Mouse (Mus musculus) heart, embryonic 11.5 days (tissue): Measurements from ENCODE around the gene Ryr1. TPM values are rescaled to one million over a fixed set of nuclear protein-coding genes. Genes with fewer than 3 reads are reported as not detected.

Experiments
- ATAC-seq: fragments of 200-750 bp; cut with Nextera tagmentation; replicated peaks from 2 replicates; pipeline ENCODE4 v1.8.0; 2017; ENCODE audit warnings: moderate library complexity; ENCODE audit not compliant: insufficient number of reproducible peaks, low FRiP score, low TSS enrichment
- H3K27ac ChIP-seq: fragments of 300-500 bp; sonication (generic); 2 replicates; pipeline ENCODE4 v1.5.1; 2014; ENCODE audit warnings: mild to moderate bottlenecking, low read depth, low read length
- H3K27me3 ChIP-seq: fragments of 300-500 bp; sonication (generic); 2 replicates; pipeline ENCODE4 v1.6.1; 2014; ENCODE audit warnings: mild to moderate bottlenecking, low read length, mixed read lengths; ENCODE audit not compliant: control insufficient read depth, insufficient read depth
- H3K36me3 ChIP-seq: fragments of 300-500 bp; sonication (generic); 2 replicates; pipeline ENCODE4 v1.6.1; 2014; ENCODE audit warnings: mild to moderate bottlenecking, low read length, moderate library complexity, mixed read lengths; ENCODE audit not compliant: control insufficient read depth, insufficient read depth
- H3K4me1 ChIP-seq: fragments of 300-500 bp; sonication (generic); 2 replicates; pipeline ENCODE4 v1.6.1; 2014; ENCODE audit warnings: low read length; ENCODE audit not compliant: control insufficient read depth, insufficient read depth
- H3K4me2 ChIP-seq: fragments of 300-500 bp; sonication (generic); 2 replicates; pipeline ENCODE4 v1.6.1; 2014; ENCODE audit warnings: mild to moderate bottlenecking, moderate library complexity
- H3K4me3 ChIP-seq: fragments of 300-500 bp; sonication (generic); 2 replicates; pipeline ENCODE4 v1.5.1; 2014; ENCODE audit warnings: low read depth, low read length
- H3K9ac ChIP-seq: fragments of 300-500 bp; sonication (generic); 2 replicates; pipeline ENCODE4 v1.6.1; 2014; ENCODE audit warnings: mild to moderate bottlenecking, low read depth, low read length, moderate library complexity
- H3K9me3 ChIP-seq: fragments of 300-500 bp; sonication (generic); replicated peaks from 2 replicates; pipeline ENCODE4 v1.6.1; 2016; ENCODE audit warnings: low read length; ENCODE audit not compliant: control insufficient read depth
- WGBS: fragments of 180-500 bp; shearing (Covaris S2); extraction: QIAGEN DNeasy Blood & Tissue Kit; methylation state at CpG from one replicate; pipeline ENCODE4 v1.1.7; 2014; ENCODE audit not compliant: insufficient replicate concordance; 5-methylcytosine and 5-hydroxymethylcytosine counted together
- polyA plus RNA-seq: library from polyadenylated mRNA; unstranded; fragments of >200 nt; fragmentation: Nextera tagmentation; extraction: Ambion mirVana; gene quantifications from 2 replicates; pipeline ENCODE4 v1.2.1, GENCODE M21; 2014

Gene Ryr1
- polyA plus RNA-seq, 1 experiment from 2014 or later, result 0.31 TPM

- H3K27me3 ChIP-seq, result no peaks in the 10 kb centered on the region
- no peak overlapping the region for H3K4me2 ChIP-seq
- H3K4me1 ChIP-seq, result no peaks in the 10 kb centered on the region
- no peak overlapping the region for H3K9ac ChIP-seq
- no peak for ATAC-seq
- H3K27ac ChIP-seq, result no peak overlapping the region
- H3K4me3 ChIP-seq, result no peak overlapping the region
- WGBS, result 80% methylated on average over 6 of the region's 6 CpGs
- no peaks in the 10 kb centered on the region for H3K36me3 ChIP-seq
- H3K9me3 ChIP-seq, result no peaks in the 10 kb centered on the region
These were observed 96.2 kb downstream of the Ryr1 start for GRCm38 (mm10) chr7:29028761-29029160.

- Histone ChIP-seq H3K27me3 (no peaks in the 10 kb centered on the region), H3K36me3 (no peaks in the 10 kb centered on the region), H3K9me3 (no peaks in the 10 kb centered on the region), H3K4me1 (no peaks in the 10 kb centered on the region), H3K4me2 (no peak overlapping the region), H3K27ac (no peak overlapping the region), H3K4me3 (no peak overlapping the region), H3K9ac (no peak overlapping the region)
- WGBS, result 69% methylated on average over 4 of the region's 4 CpGs
- ATAC-seq, result no peak
These were observed 98.2 kb downstream of the Ryr1 start for GRCm38 (mm10) chr7:29026811-29027210.

DNA sequence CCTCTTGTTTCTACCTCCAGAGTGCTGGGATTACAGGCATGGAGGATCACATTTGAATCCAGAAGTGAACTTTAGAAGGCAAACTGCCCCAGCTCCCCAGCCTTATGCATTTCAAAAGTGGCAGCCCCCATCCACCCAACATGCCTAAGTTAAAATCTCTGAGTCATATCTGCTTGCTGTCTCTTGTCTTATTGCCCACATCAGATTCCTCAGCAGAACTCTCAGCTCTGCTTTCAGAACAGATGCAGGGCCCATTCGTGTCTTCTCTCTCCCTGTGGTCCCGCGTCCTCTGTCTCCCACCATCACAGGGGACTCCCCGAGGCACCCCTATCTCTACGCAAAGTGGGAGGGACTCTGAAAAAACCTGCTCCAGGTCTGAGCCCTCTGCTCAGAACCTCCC is 98.8 kb downstream of the Ryr1 start:
- no peaks in the 10 kb centered on the region for H3K27me3 ChIP-seq
- WGBS, result 87% methylated on average over 5 of the region's 5 CpGs
- H3K36me3 ChIP-seq, result no peaks in the 10 kb centered on the region
- no peaks in the 10 kb centered on the region for H3K9me3 ChIP-seq
- no peak overlapping the region for H3K27ac ChIP-seq
- H3K4me1 ChIP-seq, result no peaks in the 10 kb centered on the region
- no peak overlapping the region for H3K9ac ChIP-seq
- no peak overlapping the region for H3K4me3 ChIP-seq
- ATAC-seq, result no peak
- H3K4me2 ChIP-seq, result no peak overlapping the region

DNA sequence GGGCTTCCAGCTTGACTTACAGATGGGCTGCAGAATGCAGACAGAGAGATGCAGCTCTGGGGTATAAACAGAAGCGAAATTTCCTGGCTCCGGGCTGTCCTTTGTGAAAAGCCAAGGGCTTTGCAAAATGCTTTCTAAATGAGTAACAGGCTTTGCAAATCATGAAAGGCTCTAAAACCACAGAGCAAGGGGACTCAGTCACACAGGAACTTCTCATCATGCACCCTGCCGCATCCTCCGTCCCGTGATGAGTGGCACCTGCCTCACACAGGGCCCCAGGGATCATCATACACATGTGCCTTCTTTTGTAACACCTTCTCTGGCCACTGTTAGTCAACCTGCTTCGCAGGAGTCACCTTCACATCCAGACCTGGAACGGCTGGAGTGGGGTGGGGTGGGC is 99.4 kb downstream of the Ryr1 start:
- H3K9me3 ChIP-seq, result no peaks in the 10 kb centered on the region
- H3K4me1 ChIP-seq, result no peaks in the 10 kb centered on the region
- no peaks in the 10 kb centered on the region for H3K36me3 ChIP-seq
- peaks cover 3% of the 10 kb centered on the region for H3K27me3 ChIP-seq
- no peak overlapping the region for H3K27ac ChIP-seq
- no peak for ATAC-seq
- H3K9ac ChIP-seq, result no peak overlapping the region
- H3K4me3 ChIP-seq, result no peak overlapping the region
- WGBS, result 77% methylated on average over 7 of the region's 7 CpGs
- H3K4me2 ChIP-seq, result no peak overlapping the region

GRCm38 (mm10) chr7:29023514-29023913 is 101.5 kb downstream of the Ryr1 start:
- 89% methylated on average over 8 of the region's 8 CpGs for WGBS
- Histone ChIP-seq H3K36me3 (no peaks in the 10 kb centered on the region), H3K9me3 (no peaks in the 10 kb centered on the region), H3K4me3 (no peak overlapping the region), H3K27ac (no peak overlapping the region), H3K4me2 (no peak overlapping the region), H3K4me1 (peaks cover 6% of the 10 kb centered on the region; the same call in 1 of the 2 replicates), H3K9ac (no peak overlapping the region), H3K27me3 (peaks cover 23% of the 10 kb centered on the region)
- ATAC-seq, result no peak

GRCm38 (mm10) chr7:29022479-29022878 is 102.5 kb downstream of the Ryr1 start:
- WGBS, result 78% methylated on average over 8 of the region's 8 CpGs
- ATAC-seq, result no peak
- Histone ChIP-seq H3K27me3 (peaks cover 33% of the 10 kb centered on the region), H3K36me3 (no peaks in the 10 kb centered on the region), H3K4me2 (no peak overlapping the region), H3K9me3 (no peaks in the 10 kb centered on the region), H3K9ac (no peak overlapping the region), H3K27ac (no peak overlapping the region), H3K4me3 (no peak overlapping the region), H3K4me1 (peaks cover 6% of the 10 kb centered on the region; the same call in 1 of the 2 replicates)

DNA sequence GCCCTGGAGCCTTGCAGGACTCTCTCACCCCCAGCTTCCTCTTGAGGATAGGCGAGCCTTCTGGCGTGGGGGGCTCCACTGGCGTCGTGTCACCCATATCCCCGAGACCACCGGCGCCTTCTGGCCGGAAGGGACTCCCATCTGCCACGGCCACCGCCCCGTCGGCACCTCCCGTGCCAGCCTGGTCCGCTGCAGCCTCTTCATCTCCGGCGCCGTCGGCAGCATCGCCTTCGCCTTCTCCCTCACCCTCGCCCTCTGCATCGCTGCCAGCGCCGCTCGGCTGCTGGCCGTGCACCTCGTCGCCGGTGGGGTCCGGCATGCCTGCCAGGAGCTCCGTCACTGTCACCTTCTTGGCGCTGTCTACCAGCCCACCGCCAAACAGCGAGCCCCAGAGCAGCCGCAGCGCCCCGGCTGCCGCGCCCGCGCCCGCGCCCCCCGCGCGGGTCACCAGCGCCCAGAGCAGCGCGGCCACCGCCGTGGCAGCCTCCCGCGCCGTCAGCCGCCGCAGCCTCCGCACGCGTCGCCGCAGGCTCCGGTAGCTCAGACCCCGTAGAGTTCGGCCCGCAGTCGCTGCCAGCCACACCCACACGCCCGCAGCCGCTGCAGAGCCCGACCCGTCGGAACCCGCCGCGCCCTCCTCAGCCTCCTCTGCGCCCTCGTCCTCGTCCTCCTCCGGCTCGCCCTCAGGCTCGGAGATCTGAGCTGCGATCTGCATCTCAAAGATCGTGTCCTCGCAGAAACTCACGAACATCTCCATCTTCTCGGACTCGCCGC is 105.3 kb downstream of the Ryr1 start:
- Histone ChIP-seq H3K36me3 (no peaks in the 10 kb centered on the region), H3K9me3 (peaks cover 7% of the 10 kb centered on the region; the same call in 1 of the 2 replicates), H3K4me2 (peak overlapping the region; percentile 78), H3K9ac (peak overlapping the region; percentile 34; the same call in 1 of the 2 replicates), H3K4me3 (peak overlapping the region; percentile 48), H3K27ac (no peak overlapping the region), H3K4me1 (peaks cover 6% of the 10 kb centered on the region; the same call in 1 of the 2 replicates), H3K27me3 (peaks cover 42% of the 10 kb centered on the region)
- ATAC-seq, result no peak
- WGBS, result 6% methylated on average over 68 of the region's 88 CpGs

GRCm38 (mm10) chr7:29017222-29017621 is 107.8 kb downstream of the Ryr1 start:
- Histone ChIP-seq H3K27me3 (peaks cover 42% of the 10 kb centered on the region), H3K9me3 (peaks cover 7% of the 10 kb centered on the region; the same call in 1 of the 2 replicates), H3K36me3 (no peaks in the 10 kb centered on the region), H3K27ac (no peak overlapping the region), H3K4me1 (peaks cover 6% of the 10 kb centered on the region; the same call in 1 of the 2 replicates), H3K9ac (no peak overlapping the region), H3K4me2 (no peak overlapping the region), H3K4me3 (no peak overlapping the region)
- no peak for ATAC-seq
- WGBS, result 73% methylated on average over 7 of the region's 7 CpGs

GRCm38 (mm10) chr7:29016440-29016839 is 108.5 kb downstream of the Ryr1 start:
- no peak for ATAC-seq
- Histone ChIP-seq H3K27me3 (peaks cover 42% of the 10 kb centered on the region), H3K36me3 (no peaks in the 10 kb centered on the region), H3K27ac (no peak overlapping the region), H3K4me3 (no peak overlapping the region), H3K4me1 (peaks cover 6% of the 10 kb centered on the region; the same call in 1 of the 2 replicates), H3K4me2 (no peak overlapping the region), H3K9me3 (peaks cover 7% of the 10 kb centered on the region; the same call in 1 of the 2 replicates), H3K9ac (no peak overlapping the region)
- 78% methylated on average over 7 of the region's 7 CpGs for WGBS
